Mouse (Mus musculus) frontal cortex, postnatal 10 days (tissue): ENCODE measurements around the gene Cul4b.
"Not testable (repeated sequence)": the region's sequence is repeated elsewhere in the genome, so short reads cannot be mapped to it uniquely, and the experiment has no call there.

ENCODE experiments used
- DNase-seq, 2 experiments: peaks; one replicate each; pipeline ENCODE4 v3.0.0; 2022; ENCODE audit warnings: low spot score in 2 of 2, mixed read lengths in 1 of 2

Cul4b gene

DNA sequence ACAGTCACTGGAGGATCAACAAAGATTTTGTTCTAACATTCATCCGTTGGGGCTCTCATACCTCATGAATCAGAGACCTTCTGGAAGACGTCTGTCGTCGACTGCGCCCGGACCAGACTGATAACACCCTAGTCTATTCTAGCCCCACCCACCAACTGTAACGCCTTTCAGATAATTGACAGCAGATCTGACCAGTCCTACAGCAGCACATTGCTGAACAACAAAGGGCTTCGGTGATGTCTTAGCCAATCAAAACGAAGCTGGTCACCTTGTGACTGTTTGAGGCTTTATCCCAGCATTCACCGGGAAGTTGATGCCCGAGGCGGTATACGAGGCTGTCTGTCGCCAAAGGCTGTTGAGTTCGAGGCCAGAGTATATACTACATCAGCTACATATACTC, at the start of gene Cul4b:
Cul4b (minus strand) TSS at position 119 of the 400 bp plus-strand sequence.
- DNase-seq = no peak

DNA sequence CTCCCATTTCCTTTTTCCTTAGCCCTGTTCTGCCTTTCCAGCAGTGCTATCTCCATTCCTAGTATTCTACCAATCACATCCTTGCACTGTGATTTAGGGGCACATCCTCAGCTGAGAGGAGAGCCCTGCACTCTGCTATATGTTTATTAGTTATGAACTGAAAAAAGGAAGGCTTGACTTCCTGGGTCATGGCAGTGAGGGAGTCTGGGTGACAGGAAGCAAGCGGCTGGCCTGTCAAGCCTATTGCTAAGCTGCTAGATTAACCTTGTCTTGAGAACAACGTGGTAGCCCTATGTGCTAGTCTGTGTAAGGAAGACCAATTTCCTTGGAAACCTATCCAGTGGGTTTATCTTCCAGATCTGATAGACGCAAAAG, 25.0 kb upstream of the Cul4b start:
- DNase-seq = peak; percentile 9 to 11

DNA sequence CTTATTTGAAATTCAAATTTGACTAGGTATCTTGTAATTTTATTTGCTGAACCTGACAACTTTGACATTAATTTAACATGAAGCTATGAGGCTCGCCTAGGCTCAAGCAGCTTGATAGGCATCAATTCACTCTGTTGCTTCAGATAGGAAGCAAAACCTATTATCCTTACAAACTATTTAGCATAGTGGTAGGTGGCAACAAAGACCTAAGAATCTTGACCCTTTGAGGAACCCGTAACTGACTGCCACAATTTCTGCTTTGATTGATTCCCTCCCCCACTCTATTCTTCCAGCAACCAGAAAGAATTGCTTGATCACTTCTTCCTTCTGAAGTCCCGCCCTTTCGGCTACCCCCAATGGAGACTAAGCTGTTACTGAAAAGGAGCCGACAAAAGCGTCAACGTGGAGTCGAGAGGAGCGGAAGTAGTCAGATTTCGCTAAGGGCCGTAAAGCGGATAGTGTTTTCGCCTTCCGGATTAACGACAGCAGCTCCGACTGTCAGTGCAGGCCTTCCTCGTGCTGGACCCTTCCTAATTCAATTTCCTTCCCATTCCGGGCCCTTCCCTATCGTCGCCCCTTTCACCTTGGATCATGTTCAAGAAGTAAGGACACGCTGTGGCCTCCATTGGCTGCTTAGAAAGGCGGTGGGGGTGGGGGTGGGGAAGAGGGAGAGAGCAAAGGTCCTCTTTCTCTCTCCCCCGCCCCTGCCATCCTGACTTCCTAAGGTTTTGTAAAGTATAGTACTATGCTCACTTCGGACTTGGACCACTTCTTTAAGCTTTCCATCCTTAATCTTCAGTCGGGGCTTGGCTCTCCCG, 24.4 kb upstream of the Cul4b start, which contains the start of gene Mcts1:
Mcts1 (plus strand) TSS at position 402 of the 818 bp plus-strand sequence.
- peak; percentile 70 to 76 for DNase-seq

DNA sequence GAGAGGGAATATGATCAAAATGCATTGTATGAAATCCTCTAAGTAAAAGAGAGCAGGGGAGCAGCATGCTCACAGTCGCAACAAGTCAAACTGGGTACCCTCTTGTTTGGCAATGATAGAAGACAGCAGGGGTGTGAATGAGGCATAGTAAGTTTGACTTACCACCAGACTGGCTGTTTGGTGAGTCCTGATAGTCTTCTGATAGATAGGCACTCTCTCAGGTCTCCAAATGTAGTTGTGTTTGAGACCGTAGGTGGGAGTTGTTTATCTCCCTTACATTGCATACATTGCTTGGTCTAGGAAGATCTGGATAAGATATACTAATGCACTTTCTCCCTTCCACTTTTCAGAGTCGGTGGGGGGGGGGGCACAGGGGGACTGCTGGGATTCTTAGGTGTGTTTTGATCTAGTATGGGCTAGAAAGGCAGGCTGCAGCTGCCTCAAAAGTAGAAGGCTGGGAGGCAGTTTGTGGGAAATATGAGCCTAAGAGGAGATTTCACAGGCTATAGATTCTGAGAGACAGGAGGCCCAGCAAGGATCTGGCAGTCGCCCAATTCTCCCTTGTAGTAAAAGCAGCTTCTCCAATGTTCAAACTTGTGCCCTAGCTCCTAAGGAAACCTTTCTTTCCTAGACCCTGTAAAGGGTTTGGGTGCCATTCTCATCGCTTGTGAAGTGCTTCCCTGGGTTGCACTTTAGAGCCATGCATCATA, 17.3 kb upstream of the Cul4b start:
- DNase-seq = no peak

DNA sequence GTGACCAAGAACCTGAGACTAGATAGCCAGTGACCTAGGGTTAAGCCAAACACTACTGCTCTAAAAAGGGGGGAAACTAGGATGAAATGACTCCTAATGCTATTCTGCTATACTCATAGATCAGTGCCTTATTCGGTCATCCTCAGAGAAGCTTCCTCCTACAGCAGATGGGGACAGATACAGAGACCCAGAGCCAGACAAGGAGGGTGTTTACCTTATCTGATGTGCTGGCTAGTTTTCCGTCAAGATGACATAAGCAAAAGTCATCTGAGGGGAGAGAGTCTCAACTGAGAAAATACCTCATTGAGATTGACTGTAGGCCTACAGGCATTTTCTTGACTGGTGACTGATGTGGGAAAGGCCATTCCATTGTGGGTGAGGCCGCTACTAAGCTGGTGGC, 15.8 kb upstream of the Cul4b start:
- no peak for DNase-seq

DNA sequence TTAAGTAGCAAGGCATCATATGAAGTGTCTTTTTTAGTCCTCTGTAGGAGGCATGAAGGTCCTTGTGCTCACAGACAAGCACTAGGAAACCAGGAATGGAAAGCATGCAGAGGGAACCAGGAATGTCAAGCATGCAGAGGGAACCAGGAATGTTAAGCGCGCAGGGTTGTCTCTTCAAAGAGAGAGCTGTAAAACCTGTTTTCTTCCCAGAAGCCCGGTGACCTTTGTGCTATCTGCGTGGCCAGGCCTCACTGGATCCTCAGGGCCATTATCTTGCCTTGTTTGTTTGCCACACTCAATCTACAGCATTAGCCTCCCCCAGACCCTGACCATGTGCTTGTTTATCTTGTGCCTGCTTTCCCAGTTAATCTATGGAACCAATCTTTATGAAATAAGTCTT, 13.8 kb upstream of the Cul4b start:
- no peak for DNase-seq

DNA sequence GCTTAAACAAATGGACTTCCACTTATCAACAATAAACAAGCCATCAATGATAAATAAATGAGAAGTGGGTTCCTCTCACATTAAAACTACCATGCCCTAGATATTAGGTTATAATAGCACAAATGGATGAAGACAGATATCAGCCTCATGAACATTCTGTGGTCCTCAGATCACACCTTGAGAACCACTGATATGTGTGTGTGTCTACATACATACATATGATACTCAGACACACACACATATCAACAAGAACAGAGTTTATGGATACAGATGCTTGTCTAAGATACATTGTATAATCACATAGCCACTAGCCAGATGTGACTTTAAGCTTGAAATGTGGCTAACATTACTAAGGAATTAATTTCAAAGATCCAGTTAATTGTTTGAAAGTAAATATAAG, 7.3 kb upstream of the Cul4b start:
- no peak for DNase-seq

DNA sequence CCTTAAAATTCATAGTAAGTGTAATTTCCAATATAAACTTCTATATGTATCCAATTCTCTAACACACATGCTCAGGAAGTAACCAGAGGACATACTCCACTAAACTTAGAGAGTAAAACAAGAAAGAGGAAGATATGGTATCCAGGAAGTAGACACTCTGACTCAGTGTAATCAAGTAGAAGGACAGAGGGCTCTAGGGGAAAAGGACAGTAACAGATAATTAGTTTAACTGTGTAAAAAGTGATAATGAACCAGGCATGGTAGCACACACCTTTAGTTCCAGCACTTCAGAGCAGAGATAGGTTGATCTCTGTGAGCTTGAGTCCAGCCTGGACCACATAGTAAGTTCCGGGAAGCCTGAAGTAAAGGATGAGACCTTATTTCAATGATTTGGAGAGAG, 5.1 kb upstream of the Cul4b start:
- DNase-seq = no peak

DNA sequence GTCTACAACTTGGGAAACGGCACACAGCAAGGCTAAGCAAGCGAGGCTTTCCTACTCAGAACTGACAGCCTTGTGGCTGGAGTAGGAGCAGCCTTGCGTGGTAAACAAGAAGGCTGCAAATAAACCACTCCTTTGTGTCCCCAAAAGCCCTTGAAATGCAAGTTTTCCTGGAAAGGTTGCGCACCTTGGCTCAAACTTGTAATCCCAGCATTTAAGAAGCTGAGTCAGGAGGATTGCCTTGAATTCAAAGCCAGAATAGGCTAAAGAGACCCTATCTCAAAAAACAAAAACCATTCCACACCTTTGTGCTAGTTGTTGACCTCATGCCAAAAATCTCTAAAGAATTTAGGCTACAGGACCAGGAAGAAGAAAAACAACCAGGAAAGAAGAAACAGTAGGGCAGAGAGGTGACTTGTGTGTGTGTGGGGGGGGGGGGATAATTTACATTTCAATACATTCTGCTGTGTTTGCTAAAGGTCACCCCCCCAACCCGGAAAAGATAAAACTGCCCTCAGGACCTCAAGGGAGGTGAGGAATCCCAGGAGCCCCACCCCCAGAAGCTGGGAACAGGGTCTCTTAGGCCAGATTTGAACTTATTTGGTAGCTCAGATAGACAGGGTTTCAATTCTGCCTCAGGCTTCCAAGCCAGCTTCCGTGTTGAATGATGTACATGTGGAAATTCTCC, 9.3 kb downstream of the Cul4b start:
- DNase-seq = no peak

DNA sequence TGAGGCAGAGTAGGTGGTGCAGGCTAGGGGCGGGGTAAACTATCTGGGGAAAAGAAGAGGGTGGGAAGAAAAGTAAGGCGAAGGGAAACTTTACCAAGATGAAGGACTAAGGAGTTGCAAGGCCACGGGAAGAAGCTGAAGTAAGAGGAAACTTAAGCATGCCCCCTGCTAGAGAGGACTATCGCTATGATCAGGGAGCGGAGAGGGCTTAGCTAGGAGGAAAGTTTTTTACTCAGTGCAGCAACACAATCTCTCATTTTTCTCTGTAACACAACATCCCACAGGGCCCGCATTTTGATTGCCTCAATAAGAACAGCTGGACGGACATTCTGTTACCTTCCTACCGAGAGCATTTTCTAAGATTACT, 10.8 kb downstream of the Cul4b start:
- no peak for DNase-seq

DNA sequence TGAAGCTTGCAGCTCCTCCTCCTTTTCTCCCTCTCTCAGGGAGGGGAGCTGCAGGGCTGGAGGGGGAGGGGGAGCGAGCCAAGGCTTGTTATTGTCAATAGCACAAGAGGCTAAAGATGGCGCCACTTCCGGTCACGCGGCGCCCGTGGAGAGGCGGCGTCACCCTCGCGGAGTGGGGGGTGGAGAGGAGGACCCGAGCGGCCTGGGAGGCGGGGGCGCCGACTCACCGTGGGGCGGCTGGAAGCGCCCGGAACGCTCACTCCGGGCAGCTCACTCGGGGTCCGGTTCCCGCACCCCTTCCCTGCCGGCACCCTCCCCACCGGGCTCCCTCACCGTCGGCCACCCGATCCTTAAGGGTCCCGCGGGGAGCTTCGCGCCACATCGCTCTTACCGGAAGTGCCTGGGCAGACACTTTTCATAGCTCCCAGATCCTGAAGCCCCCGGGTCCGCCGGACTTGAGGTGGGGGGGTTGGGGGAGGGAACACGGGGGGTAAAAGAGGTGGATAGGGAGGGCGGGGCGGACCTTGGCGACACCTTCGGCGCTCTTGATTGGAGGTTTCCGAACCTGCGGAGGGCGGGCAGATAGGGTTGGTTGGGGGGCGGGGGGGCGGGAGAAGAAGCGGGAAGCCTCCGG, 11.3 kb downstream of the Cul4b start:
- peak; percentile 84 to 86 for DNase-seq

DNA sequence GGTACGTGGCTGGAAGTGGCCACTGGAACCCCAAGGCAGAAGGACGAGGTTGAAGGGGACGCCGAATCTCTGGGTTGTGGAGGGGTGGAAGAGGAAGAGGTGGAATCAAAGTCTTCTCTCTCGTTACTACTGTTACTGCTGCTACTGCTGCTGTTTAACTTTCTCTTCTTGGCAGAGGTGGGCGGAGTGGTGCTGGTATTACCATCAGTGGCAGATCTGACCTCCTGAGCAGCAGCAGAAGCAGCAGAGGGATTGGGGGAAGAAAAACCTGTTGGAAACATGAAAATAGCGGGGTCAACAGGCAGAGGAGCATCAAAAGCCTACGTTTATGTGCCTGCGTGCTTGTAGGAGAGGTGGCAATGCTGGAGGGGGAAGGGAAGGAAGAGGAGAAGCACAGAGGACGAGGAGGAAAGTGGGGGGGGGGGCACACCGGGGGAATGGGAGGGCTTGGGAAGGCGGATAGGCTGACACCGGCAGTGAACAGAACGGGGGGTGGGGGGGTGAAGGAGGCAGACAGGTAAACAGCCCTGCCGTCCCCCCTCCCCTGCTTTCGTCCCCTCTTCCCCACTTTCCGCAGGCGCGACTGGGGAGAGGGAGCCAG, 12.0 kb downstream of the Cul4b start:
- DNase-seq = peak; percentile 7 to 13

DNA sequence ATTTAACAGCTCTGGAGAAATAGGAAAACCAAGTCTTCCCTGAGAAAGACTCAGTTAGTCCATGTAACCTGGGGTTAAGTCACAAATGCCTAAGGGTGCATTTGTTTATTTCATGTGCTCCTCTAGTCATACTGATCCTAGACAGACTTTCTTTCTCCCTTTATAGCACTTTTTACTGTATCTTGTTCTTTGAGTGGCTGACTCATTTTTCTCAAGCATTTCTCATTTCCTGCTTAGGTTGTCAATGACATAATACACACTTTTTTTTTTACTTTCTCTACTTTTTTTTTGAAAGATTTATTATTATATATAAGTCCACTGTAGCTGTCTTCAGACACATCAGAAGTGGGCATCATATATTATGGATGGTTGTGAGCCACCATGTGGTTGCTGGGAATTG, 22.7 kb downstream of the Cul4b start:
- DNase-seq = no peak

DNA sequence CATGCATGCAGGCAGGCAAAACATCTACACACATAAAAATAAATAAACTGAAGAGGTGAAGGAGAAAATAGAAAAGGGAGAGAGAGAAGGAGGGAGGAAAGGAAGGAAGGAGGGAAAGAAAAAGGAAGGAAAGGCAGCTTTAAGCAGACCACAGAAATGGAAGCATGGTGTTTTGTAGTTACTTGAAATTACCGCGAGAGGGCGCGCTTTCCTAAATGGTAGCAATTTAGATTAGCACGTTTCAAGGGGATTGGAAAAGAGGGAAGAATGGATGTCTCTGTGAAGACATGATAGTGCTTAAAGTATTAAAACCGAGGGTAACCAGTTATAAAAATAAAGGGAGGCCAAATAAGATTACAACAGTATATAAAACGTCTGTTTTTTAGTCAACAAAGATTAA, 61.4 kb downstream of the Cul4b start:
- peak in 1 of 2 experiments; percentile 12 for DNase-seq

DNA sequence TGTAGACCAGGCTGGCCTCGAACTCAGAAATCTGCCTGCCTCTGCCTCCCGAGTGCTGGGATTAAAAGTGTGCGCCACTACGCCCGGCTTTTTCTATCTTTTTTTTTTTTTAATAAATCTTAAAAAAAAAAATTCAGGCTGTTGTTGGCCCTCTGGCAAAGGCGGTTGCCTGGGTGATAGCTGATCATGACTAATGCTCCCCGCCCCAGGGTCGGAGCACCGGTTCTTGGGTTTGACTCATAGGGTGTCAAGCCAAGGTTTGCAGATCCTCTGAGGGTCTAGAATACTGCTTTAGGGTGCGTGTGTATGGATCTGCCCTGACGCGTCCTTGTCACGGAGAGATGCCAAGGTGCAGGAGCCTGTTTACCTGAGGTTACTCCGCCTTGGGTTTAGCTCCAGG, 71.2 kb downstream of the Cul4b start:
- no peak for DNase-seq

DNA sequence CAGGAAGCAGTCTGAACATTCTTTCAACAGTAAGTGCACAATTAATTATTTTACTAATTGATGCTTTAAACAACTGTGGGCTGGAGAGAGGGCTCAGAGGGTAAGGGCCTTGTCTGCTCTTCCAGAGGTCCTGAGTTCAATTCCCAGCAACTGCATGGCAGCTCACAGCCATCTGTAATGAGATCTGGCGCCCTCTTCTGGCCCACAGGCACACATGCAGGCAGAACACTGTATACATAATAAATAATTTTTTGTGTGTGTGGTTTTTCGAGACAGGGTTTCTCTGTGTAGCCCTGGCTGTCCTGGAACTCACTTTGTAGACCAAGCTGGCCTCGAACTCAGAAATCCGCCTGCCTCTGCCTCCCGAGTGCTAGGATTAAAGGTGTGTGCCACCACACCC, 73.8 kb downstream of the Cul4b start:
- DNase-seq = not testable (repeated sequence)

DNA sequence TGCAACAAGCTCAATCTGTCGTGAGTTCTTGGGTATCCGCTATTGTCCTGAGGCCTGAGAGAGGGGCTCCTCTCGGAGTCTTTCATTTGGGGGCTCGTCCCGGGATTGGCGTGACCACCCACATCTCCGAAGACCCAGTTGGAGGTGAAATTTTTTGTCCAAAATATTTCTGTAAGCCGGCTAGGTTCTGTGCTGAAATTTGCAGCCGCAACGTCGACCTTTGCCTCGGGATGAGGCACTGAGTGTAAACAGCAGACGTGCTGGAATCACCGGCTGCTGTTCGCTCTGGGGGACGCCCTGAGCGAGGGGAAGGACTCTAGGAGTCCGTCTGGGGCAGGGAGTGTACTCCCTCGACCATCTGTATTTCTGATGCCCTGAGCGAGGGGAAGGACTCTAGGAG, 90.5 kb downstream of the Cul4b start:
- not testable (repeated sequence) for DNase-seq
